Mouse (Mus musculus) spleen, postnatal 36 days (tissue): ENCODE measurements around the gene 1700057G04Rik.

Experiments
- DNase-seq, 2 experiments: peaks; one replicate each; pipeline ENCODE4 v3.0.0; 2022; ENCODE audit warnings: low spot score in 2 of 2, mixed read lengths in 1 of 2

The 1700057G04Rik gene

DNA sequence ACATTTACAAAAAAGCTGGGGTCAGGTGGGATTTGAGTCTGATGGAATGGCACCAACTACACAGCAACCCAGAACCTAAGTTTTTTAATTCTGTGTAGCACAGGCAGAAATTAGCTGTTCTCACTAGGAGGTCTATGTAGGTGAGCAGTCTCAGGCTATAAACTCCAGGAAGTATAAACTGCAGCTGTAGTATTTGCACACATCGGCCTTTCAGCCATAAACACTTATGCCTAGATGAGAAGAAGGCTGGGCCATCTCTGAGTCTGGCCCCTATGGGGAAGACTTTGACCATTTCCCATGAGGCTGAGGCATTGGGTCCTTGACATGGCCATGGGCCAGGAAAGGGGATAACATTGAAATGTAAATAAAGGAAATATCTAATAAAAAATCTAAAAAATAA lies 76.7 kb downstream of the 1700057G04Rik start:
- no peak for DNase-seq

DNA sequence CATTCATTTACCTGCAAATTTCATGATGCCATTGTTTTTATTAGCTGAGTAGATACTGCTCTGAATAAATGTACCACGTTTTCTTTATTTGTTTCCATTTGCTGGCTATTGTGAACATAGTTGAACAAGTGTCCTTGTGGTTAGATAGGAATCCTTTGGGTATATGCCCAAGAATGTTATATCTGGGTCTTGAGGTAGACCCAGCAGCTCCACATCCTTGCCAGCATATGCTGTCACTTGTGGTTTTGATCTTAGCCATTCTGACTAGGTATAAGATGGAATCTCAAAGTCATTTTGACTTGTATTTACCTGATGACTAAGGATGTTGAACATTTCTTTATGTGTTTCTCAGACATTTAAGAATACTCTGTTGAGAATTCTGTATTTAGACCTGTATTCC lies 77.7 kb downstream of the 1700057G04Rik start:
- DNase-seq: no peak

DNA sequence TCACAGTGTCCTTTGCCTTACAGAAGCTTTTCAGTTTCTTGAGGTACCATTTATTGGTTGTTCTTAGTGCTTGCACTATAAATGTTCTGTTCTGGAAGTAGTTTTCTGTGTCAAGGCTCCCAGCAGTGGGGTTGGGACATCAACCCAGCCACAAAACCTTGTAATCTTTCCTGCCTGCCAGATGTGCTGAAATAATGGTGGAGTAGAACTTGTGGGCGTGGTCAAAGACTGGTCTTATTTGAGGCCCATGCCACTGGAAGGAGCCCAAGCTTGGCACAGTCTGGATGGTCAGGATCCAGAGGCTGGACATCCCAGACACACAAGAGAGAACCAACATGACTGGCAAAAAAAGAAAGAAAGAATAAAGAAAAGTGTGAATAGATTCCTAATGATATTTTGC lies 78.2 kb downstream of the 1700057G04Rik start:
- DNase-seq: no peak

DNA sequence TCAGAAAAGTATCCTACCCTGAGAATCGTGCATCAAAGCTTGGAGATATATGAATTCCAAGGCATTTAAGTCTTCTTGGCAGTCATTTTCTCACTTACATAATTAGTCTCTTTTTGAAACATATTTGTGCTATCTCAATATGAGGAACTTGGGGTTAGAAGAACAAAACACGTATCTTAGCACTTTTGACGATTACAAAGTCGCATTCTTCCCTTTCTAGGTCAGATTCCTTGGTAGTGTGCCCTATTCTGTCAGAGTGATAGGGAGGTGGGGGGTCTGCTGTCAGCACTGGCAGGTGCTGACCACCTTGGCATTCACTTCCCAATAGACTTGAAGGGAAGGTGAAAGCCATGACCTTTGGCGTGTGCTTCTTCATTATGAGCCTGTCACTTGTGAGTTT lies 93.5 kb downstream of the 1700057G04Rik start:
- no peak for DNase-seq
